Mouse (Mus musculus) frontal cortex, postnatal 25 days (tissue): ENCODE data around the gene Sirpa.

Source experiments
- DNase-seq, 2 experiments: peaks; one replicate each; pipeline ENCODE4 v3.0.0; 2022; ENCODE audit warnings: low spot score in 2 of 2

The Sirpa gene

GRCm38 (mm10) chr2:129592459-129593140 lies at the start of gene Sirpa:
Gene Sirpa, plus strand, starts transcription at chr2:129592835.
- peak; percentile 65 to 69 for DNase-seq

DNA sequence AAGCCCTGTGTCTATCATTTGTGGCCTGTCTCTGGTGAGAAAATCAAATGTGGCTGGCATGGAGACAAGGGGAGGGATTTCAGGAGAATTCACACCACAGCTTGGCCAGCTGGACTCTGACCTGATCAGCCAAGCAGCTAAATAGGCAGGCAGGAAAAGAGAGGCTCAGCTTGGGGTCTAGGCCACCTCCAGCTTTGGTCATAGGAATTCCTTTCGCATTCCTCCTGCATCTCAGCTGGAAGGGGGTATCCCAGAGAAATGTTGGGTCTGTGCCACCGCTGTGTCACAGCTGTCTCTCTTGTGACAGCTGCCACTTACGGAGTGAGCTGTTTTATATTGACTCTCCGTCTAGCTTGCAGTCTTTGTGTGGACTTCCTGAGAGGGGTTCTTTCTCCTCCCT lies 48.2 kb upstream of the Sirpa start:
- no peak for DNase-seq

DNA sequence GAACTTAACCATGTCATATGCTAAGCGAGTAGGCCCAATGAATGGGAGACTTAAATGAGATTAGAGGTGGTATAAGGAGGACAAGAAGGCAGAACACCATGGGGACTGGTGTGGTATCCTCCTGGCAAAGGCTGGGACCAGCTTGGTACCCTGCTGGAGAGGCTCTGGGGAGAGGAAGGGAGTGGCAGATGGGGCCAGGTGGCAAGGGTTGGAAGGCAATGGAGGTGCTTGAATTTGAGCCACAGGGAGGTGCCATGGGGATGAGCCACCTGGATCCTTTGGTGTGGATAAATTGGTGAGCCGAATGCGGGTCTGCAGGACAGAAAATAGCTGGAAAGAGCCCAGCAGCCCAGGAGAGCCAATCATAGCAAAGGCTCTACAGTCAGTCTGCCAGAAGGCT lies 47.7 kb upstream of the Sirpa start:
- DNase-seq = no peak

GRCm38 (mm10) chr2:129545596-129545995 lies 47.0 kb upstream of the Sirpa start:
- DNase-seq = no peak

- no peak for DNase-seq
These were observed 45.9 kb upstream of the Sirpa start for GRCm38 (mm10) chr2:129546772-129547171.

- DNase-seq = no peak
These were observed 43.0 kb upstream of the Sirpa start for GRCm38 (mm10) chr2:129549537-129550135.

- DNase-seq = no peak
These were observed 41.9 kb upstream of the Sirpa start for GRCm38 (mm10) chr2:129550781-129551180.

DNA sequence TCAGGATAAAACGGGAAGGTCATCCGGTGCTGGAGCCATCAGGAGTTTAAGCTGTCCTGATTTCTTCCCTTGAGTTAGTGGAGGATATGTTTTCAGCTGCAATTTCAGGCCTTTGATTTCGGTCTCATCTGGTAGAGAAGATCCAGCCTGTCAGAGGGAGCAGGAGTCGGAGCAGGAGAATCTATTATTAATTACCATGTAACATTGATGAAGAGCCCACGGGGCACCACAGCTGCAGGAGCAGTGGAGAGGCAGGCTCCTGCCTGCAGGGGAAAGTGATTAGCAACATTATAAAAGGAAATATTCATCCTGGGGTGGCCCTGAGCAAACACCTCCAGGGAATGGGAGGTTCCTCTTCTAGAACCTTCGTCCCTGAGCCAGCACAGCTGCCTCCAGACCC lies 36.6 kb upstream of the Sirpa start:
- DNase-seq = no peak

DNA sequence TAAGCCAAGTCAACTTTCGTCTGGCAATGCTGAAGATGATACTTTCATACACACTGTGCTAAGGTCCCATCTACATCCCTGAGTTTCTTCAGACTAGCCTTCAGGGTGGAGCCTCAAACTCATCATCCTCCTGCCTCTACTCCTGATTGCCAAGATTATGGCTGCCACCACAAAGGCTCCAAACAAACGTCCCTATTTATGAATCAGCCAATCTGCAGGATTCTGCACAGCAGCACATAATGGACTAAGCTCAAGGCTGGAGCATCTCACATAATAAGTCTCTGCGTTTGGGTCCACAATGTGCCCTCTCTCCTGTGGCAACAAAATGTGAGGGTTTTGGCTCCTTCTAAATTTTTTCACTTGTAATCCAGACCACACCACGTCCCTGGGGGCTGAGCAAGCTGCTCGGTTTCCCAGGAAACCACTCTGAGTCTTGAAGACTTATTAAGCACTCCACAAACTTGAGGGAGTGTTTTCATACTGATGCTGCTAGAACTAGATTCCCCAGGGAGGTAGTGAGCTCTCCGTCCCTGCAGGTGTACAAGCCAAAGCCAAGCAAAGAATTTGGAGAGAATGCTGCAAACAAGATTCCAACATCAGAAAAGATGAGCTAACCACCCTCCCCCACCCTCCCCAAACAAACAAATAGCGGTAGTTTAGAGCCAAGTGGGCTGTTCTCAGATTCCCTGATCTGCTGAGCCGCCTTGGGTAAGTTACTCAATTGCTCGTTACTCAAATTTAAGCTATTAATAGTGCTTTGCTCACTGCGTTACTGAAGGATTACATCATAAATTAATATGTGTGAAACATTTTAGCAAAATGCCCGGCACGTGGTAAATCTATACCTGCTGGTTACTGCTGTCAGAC lies 34.4 kb upstream of the Sirpa start:
- no peak for DNase-seq

DNA sequence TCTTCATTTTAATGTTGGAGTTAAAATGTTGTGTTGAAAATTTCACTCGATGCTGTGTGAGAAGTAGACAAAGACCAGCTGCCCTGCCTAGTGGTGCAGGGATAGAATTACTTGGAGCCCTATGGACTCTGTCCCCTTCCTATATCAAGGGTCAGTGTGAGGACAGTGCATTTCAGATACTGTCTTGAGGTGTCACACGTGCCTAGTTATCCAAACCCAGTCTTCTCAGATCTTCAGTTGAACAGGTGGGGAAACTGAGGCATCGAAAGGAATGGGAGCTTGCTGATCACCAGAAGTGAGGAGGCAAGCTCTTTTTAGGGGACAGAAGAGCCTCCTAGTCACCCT lies 33.8 kb upstream of the Sirpa start:
- no peak for DNase-seq

- no peak for DNase-seq
These were observed 30.8 kb upstream of the Sirpa start for GRCm38 (mm10) chr2:129561796-129562195.

GRCm38 (mm10) chr2:129563944-129564709 lies 28.5 kb upstream of the Sirpa start:
- no peak for DNase-seq

DNA sequence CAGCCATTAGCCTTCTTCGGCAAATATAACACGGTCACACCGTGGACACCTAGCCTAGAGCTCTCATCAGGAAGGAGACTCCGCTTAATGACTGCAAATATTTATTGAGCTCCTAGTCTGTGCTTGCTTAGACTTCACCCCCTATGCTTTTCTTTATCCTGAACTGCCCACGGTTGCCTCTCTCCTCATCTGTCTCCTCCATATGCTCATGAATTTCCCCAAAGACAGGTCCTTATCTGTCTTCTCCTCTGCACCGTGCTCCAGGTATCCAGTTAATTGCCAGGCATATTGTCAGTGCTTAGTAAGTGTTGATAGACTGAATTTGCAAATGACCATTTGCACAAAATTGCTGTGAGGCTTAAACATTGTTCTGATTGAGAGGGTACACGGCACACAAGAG lies 23.5 kb upstream of the Sirpa start:
- no peak for DNase-seq

GRCm38 (mm10) chr2:129569556-129569955 lies 23.1 kb upstream of the Sirpa start:
- DNase-seq = no peak

GRCm38 (mm10) chr2:129573701-129574273 lies 18.8 kb upstream of the Sirpa start:
- DNase-seq = no peak

- peak in 1 of 2 experiments; percentile 68 for DNase-seq
These were observed 18.1 kb upstream of the Sirpa start for GRCm38 (mm10) chr2:129574395-129575046.

- DNase-seq = no peak
These were observed 17.5 kb upstream of the Sirpa start for GRCm38 (mm10) chr2:129575113-129575512.

- no peak for DNase-seq
These were observed 15.8 kb upstream of the Sirpa start for GRCm38 (mm10) chr2:129576611-129577447.

- peak in 1 of 2 experiments; percentile 61 for DNase-seq
These were observed 12.0 kb upstream of the Sirpa start for GRCm38 (mm10) chr2:129580656-129581055.

DNA sequence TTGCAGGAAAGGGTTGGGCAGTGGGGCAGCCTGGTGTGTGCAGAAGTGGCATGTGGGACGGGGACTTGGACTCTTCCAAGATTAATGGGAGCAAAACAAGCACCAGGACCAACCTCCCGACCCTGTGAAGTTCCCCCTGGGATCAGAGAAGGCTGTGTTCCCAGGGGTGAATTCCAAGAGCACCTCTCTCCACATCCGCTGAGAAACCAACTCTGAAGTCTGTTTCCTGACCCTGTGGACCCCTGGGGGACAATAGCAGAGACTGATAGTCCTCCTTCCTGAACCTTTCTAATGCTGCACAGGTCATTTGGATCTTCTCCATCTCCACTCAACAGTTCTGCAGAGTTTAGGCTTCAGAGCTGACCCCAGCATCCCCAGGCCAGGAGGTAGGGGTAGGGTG lies 10.8 kb upstream of the Sirpa start:
- no peak for DNase-seq
